Mouse (Mus musculus) midbrain, embryonic 15.5 days (tissue): Measurements from ENCODE around the gene Abhd8. TPM values are rescaled to one million over a fixed set of nuclear protein-coding genes. Genes with fewer than 3 reads are reported as not detected.

Experiments used
- polyA plus RNA-seq: library from polyadenylated mRNA; unstranded; fragments of >200 nt; fragmentation: Nextera tagmentation; extraction: Ambion mirVana; gene quantifications from 2 replicates; pipeline ENCODE4 v1.2.1, GENCODE M21; 2015

Abhd8 gene
- polyA plus RNA-seq, 1 experiment from 2014 or later: 188 TPM

Other genes with a start within 250 kb of the Abhd8 start
- gene Myo9b, start 190.9 kb downstream of the Abhd8 start, polyA plus RNA-seq: 18.7 and 20.2 TPM in 2 replicates
- 64.2 and 65.3 TPM in 2 replicates for gene Haus8, start 190.7 kb downstream of the Abhd8 start, polyA plus RNA-seq
- gene Use1, start 96.8 kb downstream of the Abhd8 start, polyA plus RNA-seq: 117 and 119 TPM in 2 replicates
- 6.5 and 6.8 TPM in 2 replicates for gene Ocel1, start 92.4 kb downstream of the Abhd8 start, polyA plus RNA-seq
- gene Nr2f6, start 81.7 kb downstream of the Abhd8 start, polyA plus RNA-seq: 25.0 and 28.7 TPM in 2 replicates
- 7.4 and 7.7 TPM in 2 replicates for gene Ushbp1, start 67.9 kb downstream of the Abhd8 start, polyA plus RNA-seq
- gene Babam1, start 66.8 kb downstream of the Abhd8 start, polyA plus RNA-seq: 101 and 102 TPM in 2 replicates
- 6.5 and 6.7 TPM in 2 replicates for gene Ankle1, start 57.6 kb downstream of the Abhd8 start, polyA plus RNA-seq
- gene Mrpl34, start 1.3 kb upstream of the Abhd8 start, polyA plus RNA-seq: 173 and 174 TPM in 2 replicates
- 240 and 242 TPM in 2 replicates for gene Dda1, start 5.5 kb upstream of the Abhd8 start, polyA plus RNA-seq
- 9.6 and 10.9 TPM in 2 replicates for gene Ano8, start 22.3 kb upstream of the Abhd8 start, polyA plus RNA-seq
- gene Gtpbp3, start 24.4 kb upstream of the Abhd8 start, polyA plus RNA-seq: 12.0 and 13.9 TPM in 2 replicates
- 5.2 and 5.6 TPM in 2 replicates for gene Plvap, start 48.1 kb upstream of the Abhd8 start, polyA plus RNA-seq
- gene Ccdc194, start 62.1 kb upstream of the Abhd8 start, polyA plus RNA-seq: 0.09 and 0.15 TPM in 2 replicates
- gene Bst2, start 73.8 kb upstream of the Abhd8 start, polyA plus RNA-seq: 11.5 and 18.0 TPM in 2 replicates
- gene Mvb12a, start 79.3 kb upstream of the Abhd8 start, polyA plus RNA-seq: 61.6 and 62.2 TPM in 2 replicates
- gene Tmem221, start 95.2 kb upstream of the Abhd8 start, polyA plus RNA-seq: 0.13 TPM in 1 of 2 replicates, not detected in the other
- gene Nxnl1, start 102.9 kb upstream of the Abhd8 start, polyA plus RNA-seq: 0.08 TPM in 1 of 2 replicates, not detected in the other
- gene Slc27a1, start 105.2 kb upstream of the Abhd8 start, polyA plus RNA-seq: 66.9 and 67.4 TPM in 2 replicates
- gene Pgls, start 128.5 kb upstream of the Abhd8 start, polyA plus RNA-seq: 217 and 221 TPM in 2 replicates
- gene Fam129c, start 134.0 kb upstream of the Abhd8 start, polyA plus RNA-seq: 9.3 and 9.4 TPM in 2 replicates
- 70.5 and 74.5 TPM in 2 replicates for gene Colgalt1, start 147.3 kb upstream of the Abhd8 start, polyA plus RNA-seq
- 26.9 and 27.4 TPM in 2 replicates for gene Unc13a, start 208.1 kb upstream of the Abhd8 start, polyA plus RNA-seq
- gene Jak3, start 212.6 kb upstream of the Abhd8 start, polyA plus RNA-seq: 5.2 and 5.8 TPM in 2 replicates
- gene Insl3, start 225.6 kb upstream of the Abhd8 start, polyA plus RNA-seq: 0.37 and 1.5 TPM in 2 replicates
- 0.27 and 0.36 TPM in 2 replicates for gene B3gnt3, start 238.1 kb upstream of the Abhd8 start, polyA plus RNA-seq